Mouse (Mus musculus) forebrain, postnatal 0 days (tissue): ENCODE measurements around the gene Nfkbia. TPM values are rescaled to one million over a fixed set of nuclear protein-coding genes. Genes with fewer than 3 reads are reported as not detected.

Experiments
- ATAC-seq: fragments of 200-750 bp; cut with Nextera tagmentation; 2 replicates; pipeline ENCODE4 v1.8.0; 2017; ENCODE audit warnings: mild to moderate bottlenecking, moderate library complexity
- DNase-seq: peaks from one replicate; pipeline ENCODE4 v3.0.0-alpha.2; 2015
- H3K27ac ChIP-seq: fragments of 300-500 bp; sonication (generic); 2 replicates; pipeline ENCODE4 v1.5.1; 2014; ENCODE audit warnings: low read depth, mild to moderate bottlenecking, antibody characterized with exemption, low read length, moderate library complexity, mixed read lengths
- H3K27me3 ChIP-seq: fragments of 300-500 bp; sonication (generic); 2 replicates; pipeline ENCODE4 v1.6.1; 2014; ENCODE audit warnings: mild to moderate bottlenecking, low read length, mixed read lengths; ENCODE audit not compliant: insufficient read depth
- H3K36me3 ChIP-seq: fragments of 300-500 bp; sonication (generic); 2 replicates; pipeline ENCODE4 v1.6.1; 2014; ENCODE audit warnings: mild to moderate bottlenecking, moderate library complexity; ENCODE audit not compliant: insufficient read depth
- H3K4me1 ChIP-seq: fragments of 300-500 bp; sonication (generic); 2 replicates; pipeline ENCODE4 v1.6.1; 2014; ENCODE audit warnings: antibody characterized with exemption; ENCODE audit not compliant: insufficient read depth
- H3K4me2 ChIP-seq: fragments of 300-500 bp; sonication (generic); 2 replicates; pipeline ENCODE4 v1.6.1; 2014; ENCODE audit warnings: low read depth, mild to moderate bottlenecking, moderate library complexity
- H3K4me3 ChIP-seq: fragments of 300-500 bp; sonication (generic); 2 replicates; pipeline ENCODE4 v1.5.1; 2014; ENCODE audit warnings: low read depth, low read length, mixed read lengths
- H3K9ac ChIP-seq: fragments of 300-500 bp; sonication (generic); 2 replicates; pipeline ENCODE4 v1.6.1; 2014; ENCODE audit warnings: mild to moderate bottlenecking
- H3K9me3 ChIP-seq: fragments of 300-500 bp; sonication (generic); 2 replicates; pipeline ENCODE4 v1.6.1; 2016; ENCODE audit warnings: low read length
- CTCF ChIP-seq: sonication (generic); IDR thresholded peaks from 2 replicates; pipeline ENCODE4 v1.5.1; 2016; ENCODE audit warnings: antibody characterized with exemption, control low read depth, low read depth
- WGBS: fragments of 180-500 bp; shearing (Covaris S2); extraction: QIAGEN DNeasy Blood & Tissue Kit; methylation state at CpG from one replicate; pipeline ENCODE4 v1.1.7; 2014; 5-methylcytosine and 5-hydroxymethylcytosine counted together
- polyA plus RNA-seq: library from polyadenylated mRNA; unstranded; fragments of >200 nt; fragmentation: Nextera tagmentation; extraction: Ambion mirVana; gene quantifications from 2 replicates; pipeline ENCODE4 v1.2.1, GENCODE M21; 2015
- total RNA-seq: library from RNA; depleted of rRNA; stranded (reverse); fragments of >200 nt; gene quantifications from 2 replicates; pipeline ENCODE4 v1.2.3, GENCODE M21; 2014

Nfkbia gene
- total and polyA plus RNA-seq, 2 experiments from 2014 or later, result 48.2 to 75.8 TPM

GRCm38 (mm10) chr12:55489986-55490721 lies 2.3 kb downstream of the Nfkbia start:
- H3K4me3 ChIP-seq, result no peak overlapping the region
- 88% methylated on average over 14 of the region's 14 CpGs for WGBS
- peaks cover 29% of the 10 kb centered on the region for H3K36me3 ChIP-seq
- no peak overlapping the region for H3K9ac ChIP-seq
- H3K9me3 ChIP-seq, result no peaks in the 10 kb centered on the region
- ATAC-seq, result no peak
- DNase-seq, result no peak
- H3K4me2 ChIP-seq, result no peak overlapping the region
- no peak overlapping the region for H3K27ac ChIP-seq
- no peaks in the 10 kb centered on the region for H3K27me3 ChIP-seq
- no peaks in the 10 kb centered on the region for H3K4me1 ChIP-seq
- no peak for TF ChIP-seq CTCF

DNA sequence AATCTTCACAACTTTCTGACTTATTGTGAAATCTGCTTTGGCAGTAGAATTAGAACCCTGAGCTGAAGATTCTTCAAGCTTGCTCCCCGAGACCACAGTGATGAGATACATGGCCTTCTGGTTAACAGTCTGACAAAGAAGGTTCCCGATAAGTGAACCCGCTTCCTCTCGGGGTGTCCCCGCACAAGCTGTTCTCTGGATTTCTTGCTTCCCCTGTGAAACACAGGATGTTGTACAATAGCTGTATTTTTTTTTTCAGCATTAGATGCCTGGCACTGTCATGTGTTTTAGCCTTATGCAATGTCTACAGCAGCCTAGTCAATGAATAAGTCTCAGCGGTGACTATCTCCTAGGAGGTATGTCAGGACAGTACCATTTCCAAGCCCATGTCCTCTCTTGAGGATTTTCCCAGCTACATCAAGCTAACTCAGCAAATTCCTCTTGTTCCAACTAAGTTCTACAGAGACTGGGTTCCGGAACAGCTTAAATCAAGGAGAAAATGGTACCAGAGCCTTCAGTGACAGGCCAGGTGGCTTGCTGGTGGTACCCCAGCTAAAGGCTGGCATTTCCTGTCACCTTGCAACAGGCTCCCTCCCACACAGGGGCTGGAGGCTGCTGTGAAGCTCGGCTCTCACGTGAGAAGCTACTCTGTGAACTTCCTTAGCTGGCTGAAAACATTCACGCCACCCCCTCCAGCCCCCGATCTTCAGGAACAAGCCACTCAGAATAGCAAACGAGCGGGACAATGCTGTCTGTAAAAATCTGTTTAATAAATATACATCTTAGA lies 3.6 kb downstream of the Nfkbia start:
- Histone ChIP-seq H3K27me3 (no peaks in the 10 kb centered on the region), H3K27ac (no peak overlapping the region), H3K9ac (no peak overlapping the region), H3K36me3 (peaks cover 29% of the 10 kb centered on the region), H3K4me3 (no peak overlapping the region), H3K9me3 (no peaks in the 10 kb centered on the region), H3K4me2 (no peak overlapping the region), H3K4me1 (no peaks in the 10 kb centered on the region)
- ATAC-seq (no peak), DNase-seq (no peak)
- 88% methylated on average over 13 of the region's 13 CpGs for WGBS
- no peak for TF ChIP-seq CTCF

DNA sequence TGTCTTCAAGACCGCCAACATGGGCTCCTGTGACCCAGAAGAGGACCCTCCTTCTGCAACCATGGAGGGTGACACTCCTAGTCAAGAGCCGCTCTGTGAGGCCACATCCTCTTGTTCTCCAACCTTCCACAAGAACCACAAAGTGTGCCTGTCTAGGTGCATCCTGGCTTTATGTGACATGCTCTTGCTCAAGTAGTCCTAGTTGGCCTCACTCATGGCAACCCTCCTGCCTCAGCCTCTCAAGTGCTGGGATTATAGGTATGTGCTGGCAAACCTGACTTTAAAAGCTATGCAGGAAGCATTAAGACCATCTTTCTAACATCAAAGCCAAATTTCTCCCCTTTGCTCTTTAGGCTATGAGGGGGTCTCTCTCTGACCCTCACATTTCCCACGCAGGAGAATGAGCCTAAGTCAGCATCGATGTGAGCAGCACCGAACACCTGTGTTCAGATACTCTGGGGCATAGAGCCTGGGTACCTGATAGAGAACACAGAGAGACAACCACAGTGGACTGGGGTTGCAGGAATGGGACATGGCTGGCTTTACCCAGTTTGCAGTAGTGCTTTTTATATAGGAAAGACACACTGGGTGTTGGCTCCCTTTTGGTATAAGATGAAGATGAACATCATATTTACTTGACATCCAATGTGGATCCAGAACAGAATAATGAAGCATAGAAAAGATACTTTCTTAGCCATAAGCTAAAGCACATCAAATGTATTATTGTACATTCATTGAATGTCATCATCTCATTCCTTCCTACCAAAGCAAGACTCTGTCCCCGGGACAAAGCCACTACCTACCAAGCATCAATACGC lies 4.4 kb downstream of the Nfkbia start:
- peaks cover 29% of the 10 kb centered on the region for H3K36me3 ChIP-seq
- H3K4me1 ChIP-seq, result no peaks in the 10 kb centered on the region
- H3K4me3 ChIP-seq, result no peak overlapping the region
- no peak for TF ChIP-seq CTCF
- 94% methylated on average over 7 of the region's 7 CpGs for WGBS
- ATAC-seq (no peak), DNase-seq (no peak)
- no peak overlapping the region for H3K4me2 ChIP-seq
- no peak overlapping the region for H3K27ac ChIP-seq
- no peak overlapping the region for H3K9ac ChIP-seq
- H3K9me3 ChIP-seq, result no peaks in the 10 kb centered on the region
- H3K27me3 ChIP-seq, result no peaks in the 10 kb centered on the region

GRCm38 (mm10) chr12:55486923-55487674 lies 5.3 kb downstream of the Nfkbia start:
- H3K4me1 ChIP-seq, result no peaks in the 10 kb centered on the region
- DNase-seq (no peak), ATAC-seq (no peak)
- H3K27ac ChIP-seq, result no peak overlapping the region
- TF ChIP-seq CTCF, result no peak
- H3K27me3 ChIP-seq, result no peaks in the 10 kb centered on the region
- 83% methylated on average over 18 of the region's 18 CpGs for WGBS
- no peak overlapping the region for H3K9ac ChIP-seq
- no peaks in the 10 kb centered on the region for H3K9me3 ChIP-seq
- no peak overlapping the region for H3K4me3 ChIP-seq
- H3K4me2 ChIP-seq, result no peak overlapping the region
- peaks cover 29% of the 10 kb centered on the region for H3K36me3 ChIP-seq

DNA sequence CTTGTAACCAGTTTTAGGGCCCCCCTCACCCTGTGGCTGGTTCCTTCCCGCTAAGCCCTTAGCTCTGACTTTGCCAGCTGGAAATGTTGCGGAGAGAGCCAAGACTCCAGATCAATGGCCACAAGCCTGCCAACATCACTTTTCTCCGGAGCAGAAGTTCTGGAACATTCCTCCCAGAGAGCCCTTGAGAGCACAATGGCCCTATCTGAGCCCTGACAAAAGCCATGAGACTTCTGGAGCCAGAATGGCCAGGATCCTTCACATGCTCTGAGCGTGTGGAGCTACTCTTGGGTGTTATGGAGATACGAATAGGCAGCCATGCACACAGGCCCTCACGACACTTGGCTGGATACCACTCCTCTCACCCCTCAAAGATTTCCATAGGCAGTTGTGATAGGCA lies 7.6 kb downstream of the Nfkbia start:
- DNase-seq (peak; percentile 13), ATAC-seq (peak; percentile 51)
- no peak overlapping the region for H3K4me2 ChIP-seq
- H3K4me1 ChIP-seq, result no peaks in the 10 kb centered on the region
- no peak overlapping the region for H3K4me3 ChIP-seq
- WGBS, result 80% methylated on average over 6 of the region's 6 CpGs
- H3K27me3 ChIP-seq, result no peaks in the 10 kb centered on the region
- no peaks in the 10 kb centered on the region for H3K9me3 ChIP-seq
- TF ChIP-seq CTCF, result no peak
- no peak overlapping the region for H3K9ac ChIP-seq
- H3K27ac ChIP-seq, result no peak overlapping the region
- peaks cover 21% of the 10 kb centered on the region for H3K36me3 ChIP-seq

DNA sequence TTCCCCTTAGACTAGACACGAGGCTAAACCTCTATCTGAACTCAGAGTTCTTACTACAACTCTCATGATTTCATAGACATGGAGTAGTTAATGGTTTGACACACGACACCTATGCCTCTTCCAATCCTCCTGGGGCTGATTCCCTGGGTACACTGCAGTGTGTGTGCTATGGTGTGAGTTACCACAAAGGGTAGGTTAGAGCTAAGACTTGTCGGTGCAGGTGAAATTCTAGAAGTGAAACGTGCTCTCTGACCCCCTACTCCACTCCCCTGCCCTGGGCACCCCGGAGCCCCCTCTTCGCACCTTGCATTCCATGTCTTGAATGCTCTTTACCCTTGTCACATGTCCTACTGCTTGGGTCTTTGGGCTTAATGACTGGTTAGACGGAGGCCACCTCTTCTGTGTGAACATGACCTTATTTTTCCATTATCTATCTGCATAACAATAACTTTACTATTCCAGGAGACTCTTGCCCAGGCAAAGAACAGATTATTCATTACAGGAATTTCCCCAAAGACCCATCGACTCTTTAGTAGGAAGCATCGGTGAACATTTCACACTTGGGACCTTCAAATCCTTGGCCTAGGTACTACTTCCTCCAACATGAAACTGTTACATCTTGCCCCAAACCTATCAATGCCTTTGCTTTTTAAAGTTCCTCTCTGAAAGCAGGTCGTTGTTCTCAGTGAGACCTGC lies 8.2 kb downstream of the Nfkbia start:
- H3K36me3 ChIP-seq, result peaks cover 18% of the 10 kb centered on the region
- H3K9me3 ChIP-seq, result no peaks in the 10 kb centered on the region
- DNase-seq (no peak), ATAC-seq (no peak)
- H3K9ac ChIP-seq, result no peak overlapping the region
- WGBS, result 74% methylated on average over 10 of the region's 10 CpGs
- no peak overlapping the region for H3K4me3 ChIP-seq
- no peaks in the 10 kb centered on the region for H3K27me3 ChIP-seq
- no peak for TF ChIP-seq CTCF
- no peak overlapping the region for H3K27ac ChIP-seq
- no peaks in the 10 kb centered on the region for H3K4me1 ChIP-seq
- no peak overlapping the region for H3K4me2 ChIP-seq
